Mouse (Mus musculus): ENCODE results near the gene Eln. TPM values are rescaled to one million over a fixed set of nuclear protein-coding genes. Genes with fewer than 3 reads are reported as not detected.

The Eln gene
- polyA plus RNA-seq, 1 experiment from 2014 or later: 72.4 TPM

- Histone ChIP-seq H3K4me2 (replicated peaks; ENCODE audit: low read depth) (no peak overlapping the region), H3K27ac (ENCODE audit: low read depth, low read length) (no peak overlapping the region), H3K27me3 (replicated peaks; ENCODE audit: control insufficient read depth, insufficient read depth, low read length) (no peaks in the 10 kb centered on the region), H3K4me1 (replicated peaks; ENCODE audit: control insufficient read depth, insufficient read depth, low read length) (no peaks in the 10 kb centered on the region; the same call in 1 of the 2 replicates), H3K9ac (ENCODE audit: low read depth, low read length) (no peak overlapping the region), H3K36me3 (ENCODE audit: control insufficient read depth, insufficient read depth) (no peaks in the 10 kb centered on the region), H3K4me3 (ENCODE audit: low read depth, low read length) (no peak overlapping the region), H3K9me3 (ENCODE audit: control insufficient read depth) (no peaks in the 10 kb centered on the region)
- 58% methylated on average over 3 of the region's 3 CpGs for WGBS
- TF ChIP-seq CTCF (IDR thresholded peaks at IDR 0.05; ENCODE audit: low read depth): no peak
- no peak for ATAC-seq
These were observed 7.2 kb downstream of the Eln start for GRCm38 (mm10) chr5:134739951-134740350.

- Histone ChIP-seq H3K36me3 (ENCODE audit: control insufficient read depth, insufficient read depth) (no peaks in the 10 kb centered on the region), H3K27ac (ENCODE audit: low read depth, low read length) (no peak overlapping the region), H3K9me3 (ENCODE audit: control insufficient read depth) (no peaks in the 10 kb centered on the region), H3K9ac (ENCODE audit: low read depth, low read length) (no peak overlapping the region), H3K4me1 (replicated peaks; ENCODE audit: control insufficient read depth, insufficient read depth, low read length) (no peaks in the 10 kb centered on the region), H3K27me3 (replicated peaks; ENCODE audit: control insufficient read depth, insufficient read depth, low read length) (no peaks in the 10 kb centered on the region), H3K4me3 (ENCODE audit: low read depth, low read length) (no peak overlapping the region), H3K4me2 (replicated peaks; ENCODE audit: low read depth) (no peak overlapping the region)
- TF ChIP-seq CTCF (IDR thresholded peaks at IDR 0.05; ENCODE audit: low read depth): no peak
- WGBS: 84% methylated on average over 2 of the region's 2 CpGs
- no peak for ATAC-seq
These were observed 12.2 kb downstream of the Eln start for GRCm38 (mm10) chr5:134734920-134735319.

- Histone ChIP-seq H3K27me3 (replicated peaks; ENCODE audit: control insufficient read depth, insufficient read depth, low read length) (no peaks in the 10 kb centered on the region), H3K27ac (ENCODE audit: low read depth, low read length) (no peak overlapping the region), H3K4me1 (replicated peaks; ENCODE audit: control insufficient read depth, insufficient read depth, low read length) (no peaks in the 10 kb centered on the region), H3K4me2 (replicated peaks; ENCODE audit: low read depth) (no peak overlapping the region), H3K9ac (ENCODE audit: low read depth, low read length) (no peak overlapping the region), H3K36me3 (ENCODE audit: control insufficient read depth, insufficient read depth) (no peaks in the 10 kb centered on the region), H3K4me3 (ENCODE audit: low read depth, low read length) (no peak overlapping the region), H3K9me3 (ENCODE audit: control insufficient read depth) (no peaks in the 10 kb centered on the region)
- TF ChIP-seq CTCF (IDR thresholded peaks at IDR 0.05; ENCODE audit: low read depth): no peak
- no peak for ATAC-seq
- 65% methylated on average over 5 of the region's 5 CpGs for WGBS
These were observed 13.1 kb downstream of the Eln start for GRCm38 (mm10) chr5:134734072-134734471.

- Histone ChIP-seq H3K36me3 (ENCODE audit: control insufficient read depth, insufficient read depth) (no peaks in the 10 kb centered on the region), H3K9ac (ENCODE audit: low read depth, low read length) (no peak overlapping the region), H3K4me2 (replicated peaks; ENCODE audit: low read depth) (no peak overlapping the region), H3K9me3 (ENCODE audit: control insufficient read depth) (no peaks in the 10 kb centered on the region), H3K4me3 (ENCODE audit: low read depth, low read length) (no peak overlapping the region), H3K4me1 (replicated peaks; ENCODE audit: control insufficient read depth, insufficient read depth, low read length) (no peaks in the 10 kb centered on the region), H3K27ac (ENCODE audit: low read depth, low read length) (no peak overlapping the region), H3K27me3 (replicated peaks; ENCODE audit: control insufficient read depth, insufficient read depth, low read length) (no peaks in the 10 kb centered on the region)
- 69% methylated on average over 4 of the region's 4 CpGs for WGBS
- ATAC-seq: no peak
- TF ChIP-seq CTCF (IDR thresholded peaks at IDR 0.05; ENCODE audit: low read depth): no peak
These were observed 13.9 kb downstream of the Eln start for GRCm38 (mm10) chr5:134733241-134733640.

GRCm38 (mm10) chr5:134729124-134729523, 18.0 kb downstream of the Eln start:
- Histone ChIP-seq H3K9me3 (ENCODE audit: control insufficient read depth) (no peaks in the 10 kb centered on the region), H3K27me3 (replicated peaks; ENCODE audit: control insufficient read depth, insufficient read depth, low read length) (no peaks in the 10 kb centered on the region), H3K4me2 (replicated peaks; ENCODE audit: low read depth) (no peak overlapping the region), H3K36me3 (ENCODE audit: control insufficient read depth, insufficient read depth) (0 out of 2 replicates have a peak, but pooled peaks cover 2% of the 10 kb centered on the region), H3K4me3 (ENCODE audit: low read depth, low read length) (no peak overlapping the region), H3K27ac (ENCODE audit: low read depth, low read length) (no peak overlapping the region), H3K4me1 (replicated peaks; ENCODE audit: control insufficient read depth, insufficient read depth, low read length) (no peaks in the 10 kb centered on the region), H3K9ac (ENCODE audit: low read depth, low read length) (no peak overlapping the region)
- 92% methylated on average over 12 of the region's 12 CpGs for WGBS
- TF ChIP-seq CTCF (IDR thresholded peaks at IDR 0.05; ENCODE audit: low read depth): no peak
- no peak for ATAC-seq

- no peak for TF ChIP-seq CTCF (IDR thresholded peaks at IDR 0.05; ENCODE audit: low read depth)
These were observed 18.6 kb downstream of the Eln start for GRCm38 (mm10) chr5:134728535-134728934.

More at GRCm38 (mm10) chr5:134728535-134728934, 18.6 kb downstream of the Eln start:
- no peak overlapping the region for H3K9ac ChIP-seq (ENCODE audit: low read depth, low read length)
- no peak overlapping the region for H3K4me3 ChIP-seq (ENCODE audit: low read depth, low read length)
- no peaks in the 10 kb centered on the region for H3K27me3 ChIP-seq (replicated peaks; ENCODE audit: control insufficient read depth, insufficient read depth, low read length)
- H3K4me2 ChIP-seq (replicated peaks; ENCODE audit: low read depth): no peak overlapping the region
- no peak for ATAC-seq
- no peaks in the 10 kb centered on the region for H3K9me3 ChIP-seq (ENCODE audit: control insufficient read depth)
- H3K36me3 ChIP-seq (ENCODE audit: control insufficient read depth, insufficient read depth): 0 out of 2 replicates have a peak, but pooled peaks cover 2% of the 10 kb centered on the region
- no peak overlapping the region for H3K27ac ChIP-seq (ENCODE audit: low read depth, low read length)
- H3K4me1 ChIP-seq (replicated peaks; ENCODE audit: control insufficient read depth, insufficient read depth, low read length): no peaks in the 10 kb centered on the region
- WGBS: 73% methylated on average over 3 of the region's 3 CpGs

Measured in intestine, postnatal 0 days (tissue).